Mouse (Mus musculus) CH12.LX (cell line): Measurements from ENCODE around the gene Troap. TPM values are rescaled to one million over a fixed set of nuclear protein-coding genes. Genes with fewer than 3 reads are reported as not detected.

Experiments
- DNase-seq: peaks from one replicate; pipeline ENCODE4 v3.0.0-alpha.2; 2013; ENCODE audit errors: extremely low read depth
- H3K27ac ChIP-seq: 2 replicates; pipeline ENCODE4 v1.5.1; 2012; ENCODE audit warnings: low read depth, mild to moderate bottlenecking, control low read depth, moderate library complexity; ENCODE audit not compliant: insufficient read depth
- H3K27me3 ChIP-seq: replicated peaks from 2 replicates; pipeline ENCODE3; 2012; ENCODE audit warnings: inconsistent platforms
- H3K36me3 ChIP-seq, 2 experiments: replicated peaks in 1 of 2; 2 replicates each; pipeline versions ENCODE3 to v1.6.1; 2012; ENCODE audit warnings: inconsistent platforms in 1 of 2, low read length in 1 of 2, mild to moderate bottlenecking in 1 of 2, mixed read lengths in 1 of 2, moderate library complexity in 1 of 2; ENCODE audit not compliant: control insufficient read depth in 1 of 2, insufficient read depth in 1 of 2
- H3K4me1 ChIP-seq, 2 experiments: 2 replicates each; pipeline ENCODE4 v1.6.1; 2012; ENCODE audit warnings: inconsistent platforms in 1 of 2, moderate library complexity in 1 of 2; ENCODE audit not compliant: insufficient read depth in 2 of 2, control insufficient read depth in 1 of 2
- H3K4me2 ChIP-seq: 2 replicates; pipeline ENCODE4 v1.6.1; 2012; ENCODE audit warnings: low read depth, mild to moderate bottlenecking, control low read depth; ENCODE audit not compliant: poor library complexity, insufficient read depth, severe bottlenecking
- H3K4me3 ChIP-seq, 3 experiments: fragments of 150-350 bp in 1 of 3; sonication (generic) in 1 of 3; replicated peaks in 1 of 3; 2 replicates each; pipeline versions ENCODE3 to v1.5.1; 2011 to 2012; ENCODE audit warnings: low read depth in 2 of 3, low read length in 2 of 3, mild to moderate bottlenecking in 2 of 3, moderate library complexity in 2 of 3, control low read depth in 1 of 3, improper control_type of control experiment in 1 of 3, inconsistent platforms in 1 of 3, mixed read lengths in 1 of 3; ENCODE audit not compliant: poor library complexity in 1 of 3
- H3K79me2 ChIP-seq: replicated peaks from 2 replicates; pipeline ENCODE4 v1.6.1; 2012; ENCODE audit warnings: mild to moderate bottlenecking, moderate library complexity; ENCODE audit not compliant: control insufficient read depth, poor library complexity, insufficient read depth, severe bottlenecking; ENCODE audit errors: extremely low read depth
- H3K9ac ChIP-seq: 2 replicates; pipeline ENCODE4 v1.6.1; 2012; ENCODE audit warnings: low read depth, mild to moderate bottlenecking, control low read depth, moderate library complexity; ENCODE audit not compliant: insufficient read depth
- H3K9me3 ChIP-seq: replicated peaks from 2 replicates; pipeline ENCODE3; 2012; ENCODE audit warnings: low read length, inconsistent platforms, mixed read lengths
- BHLHE40 ChIP-seq: IDR thresholded peaks from 2 replicates; pipeline ENCODE4 v1.6.1; 2011; ENCODE audit warnings: mild to moderate bottlenecking, low read depth, low read length, improper control_type of control experiment
- CHD1 ChIP-seq: IDR thresholded peaks from 2 replicates; pipeline ENCODE4 v1.6.1; 2012; ENCODE audit warnings: low read depth, low read length, improper control_type of control experiment, inconsistent platforms
- CHD2 ChIP-seq: IDR thresholded peaks from 2 replicates; pipeline ENCODE4 v1.6.1; 2011; ENCODE audit warnings: low read length, improper control_type of control experiment
- CTCF ChIP-seq, 2 experiments: IDR thresholded peaks in 1 of 2; conservative IDR thresholded peaks in 1 of 2; 2 replicates each; pipeline ENCODE4 v1.5.1; 2011 to 2012; ENCODE audit warnings: low read depth in 2 of 2, low read length in 2 of 2, improper control_type of control experiment in 1 of 2, inconsistent platforms in 1 of 2, mild to moderate bottlenecking in 1 of 2, moderate library complexity in 1 of 2
- E2F4 ChIP-seq: IDR thresholded peaks from 2 replicates; pipeline ENCODE4 v1.6.1; 2011; ENCODE audit warnings: low read depth, low read length, improper control_type of control experiment; ENCODE audit not compliant: insufficient replicate concordance
- ELF1 ChIP-seq: IDR thresholded peaks from 2 replicates; pipeline ENCODE4 v1.6.1; 2014; ENCODE audit warnings: low read depth, mild to moderate bottlenecking, inconsistent platforms, low read length, improper control_type of control experiment
- EP300 ChIP-seq: IDR thresholded peaks from 2 replicates; pipeline ENCODE4 v1.6.1; 2011; ENCODE audit warnings: low read length, improper control_type of control experiment
- ETS1 ChIP-seq: conservative IDR thresholded peaks from 2 replicates; pipeline ENCODE4 v1.6.1; 2012; ENCODE audit warnings: low read depth, mild to moderate bottlenecking, inconsistent platforms, low read length, improper control_type of control experiment, moderate library complexity
- GABPA ChIP-seq: IDR thresholded peaks from 2 replicates; pipeline ENCODE4 v1.6.1; 2012; ENCODE audit warnings: low read depth, low read length, improper control_type of control experiment, inconsistent platforms; ENCODE audit not compliant: insufficient replicate concordance
- JUND ChIP-seq: conservative IDR thresholded peaks from 2 replicates; pipeline ENCODE4 v1.6.1; 2011; ENCODE audit warnings: low read depth, low read length, improper control_type of control experiment
- KAT2A ChIP-seq: IDR thresholded peaks from 2 replicates; pipeline ENCODE4 v1.6.1; 2012; ENCODE audit warnings: low read length, improper control_type of control experiment, inconsistent platforms; ENCODE audit not compliant: insufficient replicate concordance
- MAX ChIP-seq: IDR thresholded peaks from 2 replicates; pipeline ENCODE4 v1.6.1; 2011; ENCODE audit warnings: low read length, improper control_type of control experiment
- MAZ ChIP-seq: IDR thresholded peaks from 2 replicates; pipeline ENCODE4 v1.6.1; 2012; ENCODE audit warnings: low read depth, mild to moderate bottlenecking, inconsistent platforms, low read length, improper control_type of control experiment, moderate library complexity
- MEF2A ChIP-seq: IDR thresholded peaks from 2 replicates; pipeline ENCODE4 v1.6.1; 2014; ENCODE audit warnings: low read depth, mild to moderate bottlenecking, inconsistent platforms, low read length, improper control_type of control experiment, borderline replicate concordance
- MXI1 ChIP-seq: IDR thresholded peaks from 2 replicates; pipeline ENCODE4 v1.6.1; 2011; ENCODE audit warnings: mild to moderate bottlenecking, low read depth, low read length, improper control_type of control experiment
- MYC ChIP-seq: IDR thresholded peaks from 2 replicates; pipeline ENCODE4 v1.6.1; 2011; ENCODE audit warnings: low read depth, mild to moderate bottlenecking, improper control_type of control experiment, low read length
- NELFE ChIP-seq: IDR thresholded peaks from 2 replicates; pipeline ENCODE4 v1.6.1; 2011; ENCODE audit warnings: low read depth, low read length, improper control_type of control experiment
- NRF1 ChIP-seq: IDR thresholded peaks from 2 replicates; pipeline ENCODE4 v1.6.1; 2014; ENCODE audit warnings: low read depth, mild to moderate bottlenecking, inconsistent platforms, low read length, improper control_type of control experiment, moderate library complexity
- POLR2A ChIP-seq: IDR thresholded peaks from 2 replicates; pipeline ENCODE4 v1.6.1; 2011; ENCODE audit warnings: low read depth, mild to moderate bottlenecking, improper control_type of control experiment, low read length
- POLR2AphosphoS2 ChIP-seq: IDR thresholded peaks from 2 replicates; pipeline ENCODE4 v1.6.1; 2011; ENCODE audit warnings: low read depth, low read length, improper control_type of control experiment
- RAD21 ChIP-seq: IDR thresholded peaks from 2 replicates; pipeline ENCODE4 v1.6.1; 2011; ENCODE audit warnings: low read depth, mild to moderate bottlenecking, low read length, improper control_type of control experiment, moderate library complexity
- RCOR1 ChIP-seq: conservative IDR thresholded peaks from 2 replicates; pipeline ENCODE4 v1.6.1; 2012; ENCODE audit warnings: low read depth, mild to moderate bottlenecking, inconsistent platforms, low read length, improper control_type of control experiment
- SIN3A ChIP-seq: IDR thresholded peaks from 2 replicates; pipeline ENCODE4 v1.6.1; 2012; ENCODE audit warnings: low read length, improper control_type of control experiment, inconsistent platforms
- SMC3 ChIP-seq: IDR thresholded peaks from 2 replicates; pipeline ENCODE4 v1.6.1; 2011; ENCODE audit warnings: low read depth, low read length, improper control_type of control experiment
- TBP ChIP-seq: conservative IDR thresholded peaks from 2 replicates; pipeline ENCODE4 v1.6.1; 2011; ENCODE audit warnings: low read depth, low read length, improper control_type of control experiment
- UBTF ChIP-seq: IDR thresholded peaks from 2 replicates; pipeline ENCODE4 v1.6.1; 2012; ENCODE audit warnings: low read depth, mild to moderate bottlenecking, inconsistent platforms, low read length, improper control_type of control experiment, moderate library complexity
- USF1 ChIP-seq: IDR thresholded peaks from 2 replicates; pipeline ENCODE4 v1.6.1; 2014; ENCODE audit warnings: low read depth, mild to moderate bottlenecking, inconsistent platforms, low read length, improper control_type of control experiment
- USF2 ChIP-seq: conservative IDR thresholded peaks from 2 replicates; pipeline ENCODE4 v1.6.1; 2011; ENCODE audit warnings: low read depth, low read length, improper control_type of control experiment
- ZC3H11A ChIP-seq: IDR thresholded peaks from 2 replicates; pipeline ENCODE4 v1.6.1; 2012; ENCODE audit warnings: low read depth, mild to moderate bottlenecking, inconsistent platforms, low read length, improper control_type of control experiment
- ZKSCAN1 ChIP-seq: IDR thresholded peaks from 2 replicates; pipeline ENCODE4 v1.6.1; 2012; ENCODE audit warnings: low read depth, inconsistent platforms, low read length, improper control_type of control experiment, borderline replicate concordance
- ZMIZ1 ChIP-seq: IDR thresholded peaks from 2 replicates; pipeline ENCODE4 v1.6.1; 2012; ENCODE audit warnings: low read depth, mild to moderate bottlenecking, inconsistent platforms, low read length, improper control_type of control experiment
- ZNF384 ChIP-seq: IDR thresholded peaks from 2 replicates; pipeline ENCODE4 v1.6.1; 2012; ENCODE audit warnings: low read depth, low read length, improper control_type of control experiment, inconsistent platforms
- dilution Hi-C: fragments of 300-500 bp; cut with MboI; formaldehyde crosslinking; loops from 2 replicates; pipeline ENCODE4 v1.14.3; 2020; ENCODE audit warnings: low sequenced_read_pairs; ENCODE audit not compliant: extremely low pct_unique_long_range_greater_than_20kb, extremely low pct_ligation_motif_present
- in situ Hi-C: fragments of 300-500 bp; cut with MboI; formaldehyde crosslinking; loops from 3 replicates; pipeline ENCODE4 v1.14.3; 2019; ENCODE audit warnings: low sequenced_read_pairs, low pct_ligation_motif_present, low pct_unique_long_range_greater_than_20kb, mixed read lengths
- polyA plus RNA-seq: library from polyadenylated mRNA; unstranded; fragments of >175 nt; gene quantifications from 2 replicates; pipeline ENCODE4 v1.2.1, GENCODE M21; 2012; ENCODE audit warnings: low read depth; ENCODE audit not compliant: insufficient read length
- total RNA-seq, 2 experiments: library from RNA; depleted of rRNA; stranded (reverse); fragments of 300-350 nt in 1 of 2; fragments of >200 nt in 1 of 2; gene quantifications; 2 replicates each; pipeline ENCODE4 v1.2.3; 2012 to 2014

Gene Troap
- total and polyA plus RNA-seq, 3 experiments = 17.8 to 74.2 (median 19.2) TPM

GRCm38 (mm10) chr15:99027116-99027515 is 47.3 kb upstream of the Troap start:
- Histone ChIP-seq H3K4me3 (no peak overlapping the region), H3K27me3 (no peaks in the 10 kb centered on the region), H3K27ac (no peak overlapping the region), H3K4me2 (no peak overlapping the region), H3K9ac (no peak overlapping the region)
- dilution Hi-C loops = no loop called here
- no peak for DNase-seq
- no peak for TF ChIP-seq MXI1
- 0 out of 4 replicates have a peak, but pooled peaks of 1 of the 2 experiments have one; percentile 18 for TF ChIP-seq CTCF (conservative IDR thresholded peaks at IDR 0.05 in 1 of 2, IDR thresholded peaks at IDR 0.05 in 1 of 2; ENCODE audit: low read depth in 2 of 2, low read length in 2 of 2)
- no peak for TF ChIP-seq SIN3A
- TF ChIP-seq, all 38 proteins: peak for 1
- peaks cover 0 to 6% of the 10 kb centered on the region in 2 experiments; a peak in 2 of 4 replicates for H3K4me1 ChIP-seq
- in situ Hi-C loops = no loop called here
- H3K9me3 ChIP-seq = no peaks in the 10 kb centered on the region
- H3K36me3 ChIP-seq = peaks cover 0 to 2% of the 10 kb centered on the region in 2 experiments
- peaks cover 15% of the 10 kb centered on the region for H3K79me2 ChIP-seq

DNA sequence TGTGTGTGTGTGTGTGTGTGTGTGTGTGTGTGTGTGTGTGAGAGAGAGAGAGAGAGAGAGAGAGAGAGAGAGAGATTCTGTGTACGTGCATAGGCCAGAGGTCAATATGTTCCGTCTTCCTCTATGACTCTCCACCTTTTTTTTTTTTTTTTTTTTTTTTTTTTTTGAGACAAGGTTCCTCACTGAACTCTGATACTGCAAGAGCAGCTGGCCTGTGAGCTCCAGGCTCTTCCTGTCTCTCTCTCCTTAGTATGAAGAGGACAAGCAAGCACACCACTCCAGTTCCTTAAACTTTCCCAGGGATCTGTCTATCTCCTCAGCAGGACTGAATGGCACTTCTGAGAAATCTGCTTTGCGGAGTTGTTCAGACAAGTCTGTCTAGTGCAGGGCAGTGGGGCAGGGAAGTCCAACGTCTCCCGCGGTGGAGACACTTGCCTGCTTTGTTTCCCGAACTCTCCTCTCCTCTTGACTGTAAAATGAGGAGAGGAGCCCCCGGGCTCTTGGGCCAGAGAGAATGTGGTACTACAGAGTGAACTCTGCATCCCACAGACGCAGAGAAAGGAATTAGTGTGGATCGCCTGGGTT is 45.4 kb upstream of the Troap start:
- H3K27ac ChIP-seq = peak overlapping the region; percentile 65; the same call in 1 of the 2 replicates
- H3K9ac ChIP-seq = peak overlapping the region; percentile 75
- H3K4me3 ChIP-seq = peak overlapping the region; percentile 54 to 71 (median 69)
- DNase-seq = peak; percentile 64
- H3K4me2 ChIP-seq = peak overlapping the region; percentile 74
- H3K79me2 ChIP-seq = peaks cover 33% of the 10 kb centered on the region
- H3K9me3 ChIP-seq = no peaks in the 10 kb centered on the region
- in situ Hi-C loops = no loop called here
- dilution Hi-C loops = no loop called here
- no peaks in the 10 kb centered on the region for H3K27me3 ChIP-seq
- H3K36me3 ChIP-seq = peaks cover 2 to 14% of the 10 kb centered on the region in 2 experiments
- peaks cover 3 to 23% of the 10 kb centered on the region in 2 experiments; a peak in 3 of 4 replicates for H3K4me1 ChIP-seq
- peak; percentile 61; the same call in 1 of the 2 replicates for TF ChIP-seq TBP
- no peak for TF ChIP-seq BHLHE40
- TF ChIP-seq ETS1 = 0 out of 2 replicates have a peak, but pooled peaks have one; percentile 29
- no peak for TF ChIP-seq KAT2A
- TF ChIP-seq ZMIZ1 = no peak
- no peak for TF ChIP-seq CTCF (conservative IDR thresholded peaks at IDR 0.05 in 1 of 2, IDR thresholded peaks at IDR 0.05 in 1 of 2; ENCODE audit: low read depth in 2 of 2, low read length in 2 of 2)
- no peak for TF ChIP-seq RCOR1
- TF ChIP-seq CHD2 = no peak
- TF ChIP-seq SMC3 = no peak
- peak; percentile 50; the same call in 1 of the 2 replicates for TF ChIP-seq UBTF
- TF ChIP-seq JUND = no peak
- TF ChIP-seq RAD21 = no peak
- no peak for TF ChIP-seq NRF1
- no peak for TF ChIP-seq USF2
- TF ChIP-seq GABPA = no peak
- no peak for TF ChIP-seq MAX
- TF ChIP-seq EP300 = peak; percentile 32; the same call in 1 of the 2 replicates
- TF ChIP-seq USF1 = no peak
- TF ChIP-seq MYC = no peak
- no peak for TF ChIP-seq ZKSCAN1
- TF ChIP-seq POLR2A = no peak; the same call in 1 of the 2 replicates
- TF ChIP-seq E2F4 = no peak
- TF ChIP-seq MAZ = no peak
- TF ChIP-seq ZC3H11A = no peak
- 0 out of 2 replicates have a peak, but pooled peaks have one; percentile 51 for TF ChIP-seq CHD1
- TF ChIP-seq POLR2AphosphoS2 = no peak
- TF ChIP-seq ZNF384 = peak; percentile 98
- TF ChIP-seq ELF1 = peak; percentile 61; the same call in 1 of the 2 replicates
- TF ChIP-seq NELFE = no peak
- TF ChIP-seq MEF2A = no peak
